Comparison of ENCODE assay signal across 29 mouse cellular contexts in the genomic region with DNA sequence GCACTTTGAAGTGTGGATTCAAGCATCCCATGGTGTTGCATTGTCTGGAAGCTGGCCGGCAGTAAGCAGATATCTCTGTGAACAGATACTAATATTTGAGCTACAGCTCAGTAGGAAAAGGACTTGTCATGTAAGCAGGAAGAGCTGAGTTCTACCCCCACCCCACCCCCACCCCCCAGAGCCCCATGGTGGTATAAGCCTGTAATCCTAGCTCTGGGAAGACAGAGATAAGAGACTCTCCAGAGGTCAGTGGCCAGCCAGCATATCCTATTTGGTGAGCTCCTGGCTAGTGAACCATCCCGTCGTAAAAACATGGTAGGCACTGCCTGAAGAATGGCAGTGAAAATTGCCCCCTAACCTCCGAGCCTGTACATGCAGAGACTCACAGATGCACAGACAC.
DNase-seq lines count a peak whose midpoint lies in the region; ATAC-seq and TF ChIP-seq lines count a peak whose summit lies in the region.
"Had no signal": no experiment of that assay in that cellular context is flagged by ENCODE, and none has a peak within 500 bp of the region (broad histone marks: within the 10 kb centered on the region; RNA-seq: fewer than 3 reads in every experiment).

No protein-coding gene starts in this region.

- no peak overlapping the region for H3K4me2 ChIP-seq in midbrain, embryonic 11.5 days
- H3K4me2 ChIP-seq: forebrain, embryonic 15.5 days; hindbrain, embryonic 13.5 days; limb, embryonic 12.5 days; liver, embryonic 12.5 days; neural tube, embryonic 15.5 days had no signal

- 16% methylated on average over 4 of the region's 4 CpGs for WGBS in heart, embryonic 10.5 days
- 50% methylated on average over 4 of the region's 4 CpGs for WGBS in kidney, adult 2 months
- WGBS in midbrain, embryonic 11.5 days = 68% methylated on average over 4 of the region's 4 CpGs
- WGBS in midbrain, embryonic 10.5 days = 57% methylated on average over 4 of the region's 4 CpGs

- no peak overlapping the region for H3K9ac ChIP-seq in midbrain, embryonic 11.5 days (ENCODE audit: low read length)
- H3K9ac ChIP-seq: forebrain, embryonic 15.5 days; hindbrain, embryonic 13.5 days; limb, embryonic 12.5 days; liver, embryonic 12.5 days; liver, postnatal 0 days; neural tube, embryonic 15.5 days had no signal

- no peak overlapping the region for H3K4me3 ChIP-seq in heart, embryonic 10.5 days
- H3K4me3 ChIP-seq in kidney, adult 2 months (ENCODE audit: insufficient read depth, low read depth, low read length) = no peak overlapping the region
- no peak overlapping the region for H3K4me3 ChIP-seq in midbrain, embryonic 11.5 days (ENCODE audit: low read depth, low read length)
- H3K4me3 ChIP-seq in midbrain, embryonic 10.5 days = no peak overlapping the region
- H3K4me3 ChIP-seq: forebrain, embryonic 15.5 days; heart, adult 2 months; hindbrain, embryonic 13.5 days; layer of hippocampus, adult 2 months; left cerebral cortex, adult 2 months; limb, embryonic 12.5 days; liver, embryonic 12.5 days; megakaryocyte, embryonic 14.5 days; neural tube, embryonic 15.5 days had no signal

- intact Hi-C loops in heart, postnatal 36 days (cut with DNase I) = no loop called here

- H3K9me3 ChIP-seq in heart, embryonic 10.5 days = no peaks in the 10 kb centered on the region
- H3K9me3 ChIP-seq in midbrain, embryonic 11.5 days (ENCODE audit: control insufficient read depth, low read length) = no peaks in the 10 kb centered on the region
- no peaks in the 10 kb centered on the region for H3K9me3 ChIP-seq in midbrain, embryonic 10.5 days (replicated peaks)
- H3K9me3 ChIP-seq: forebrain, embryonic 15.5 days; hindbrain, embryonic 13.5 days; limb, embryonic 12.5 days; liver, embryonic 12.5 days; neural tube, embryonic 15.5 days had no signal

- DNase-seq in heart, embryonic 10.5 days (ENCODE audit: low spot score) = no peak
- DNase-seq in heart, postnatal 36 days = no peak
- DNase-seq in kidney, adult 2 months = no peak
- DNase-seq in kidney, postnatal 25 days = no peak
- peak; percentile 10 for DNase-seq in midbrain, embryonic 11.5 days (ENCODE audit: low spot score, missing footprints)
- DNase-seq in midbrain, embryonic 10.5 days (ENCODE audit: low spot score) = no peak
- peak; percentile 80 for DNase-seq in yolk sac, embryonic 10.5 days (ENCODE audit: low spot score)
- DNase-seq: adrenal gland, postnatal 10 days; cerebellum, adult 8-10 months; cerebellum, postnatal 25 days; gastrocnemius, postnatal 25 days; heart, adult 2 months; heart, postnatal 4 days; kidney, postnatal 36 days; liver, postnatal 0 days; lung, postnatal 4 days; retina, postnatal 1 day; right cerebral cortex, postnatal 14 days; thymus, postnatal 4 days had no signal

- no peak for TF ChIP-seq POLR2A in kidney, adult 2 months (IDR thresholded peaks at IDR 0.05; ENCODE audit: low read depth, low read length)

- no peaks in the 10 kb centered on the region for H3K36me3 ChIP-seq in heart, embryonic 10.5 days
- no peaks in the 10 kb centered on the region for H3K36me3 ChIP-seq in kidney, adult 2 months (ENCODE audit: control insufficient read depth, insufficient read depth, low read length)
- H3K36me3 ChIP-seq in midbrain, embryonic 11.5 days (ENCODE audit: control insufficient read depth, insufficient read depth, low read length) = no peaks in the 10 kb centered on the region
- no peaks in the 10 kb centered on the region for H3K36me3 ChIP-seq in midbrain, embryonic 10.5 days
- H3K36me3 ChIP-seq: forebrain, embryonic 15.5 days; limb, embryonic 12.5 days; liver, embryonic 12.5 days; neural tube, embryonic 15.5 days had no signal

- peaks cover 19% of the 10 kb centered on the region for H3K4me1 ChIP-seq in heart, embryonic 10.5 days
- H3K4me1 ChIP-seq in kidney, adult 2 months (ENCODE audit: control insufficient read depth, insufficient read depth, low read length) = peaks cover 27% of the 10 kb centered on the region; the same call in 1 of the 2 replicates
- H3K4me1 ChIP-seq in midbrain, embryonic 11.5 days (ENCODE audit: control insufficient read depth, insufficient read depth, low read length) = no peaks in the 10 kb centered on the region
- H3K4me1 ChIP-seq in midbrain, embryonic 10.5 days = peaks cover 7% of the 10 kb centered on the region
- H3K4me1 ChIP-seq: limb, embryonic 12.5 days; megakaryocyte, embryonic 14.5 days; neural tube, embryonic 15.5 days had no signal

- no peaks in the 10 kb centered on the region for H3K27me3 ChIP-seq in heart, embryonic 10.5 days (ENCODE audit: insufficient read depth, poor library complexity, severe bottlenecking)
- no peaks in the 10 kb centered on the region for H3K27me3 ChIP-seq in kidney, adult 2 months (replicated peaks; ENCODE audit: control insufficient read depth, insufficient read depth, low read length)
- H3K27me3 ChIP-seq in midbrain, embryonic 11.5 days (ENCODE audit: control insufficient read depth, insufficient read depth, low read length) = no peaks in the 10 kb centered on the region
- H3K27me3 ChIP-seq in midbrain, embryonic 10.5 days (ENCODE audit: low read depth, poor library complexity, severe bottlenecking) = no peaks in the 10 kb centered on the region
- H3K27me3 ChIP-seq: forebrain, embryonic 15.5 days; hindbrain, embryonic 13.5 days; limb, embryonic 12.5 days; liver, embryonic 12.5 days; megakaryocyte, embryonic 14.5 days; neural tube, embryonic 15.5 days; Patski had no signal

- 0 out of 2 replicates have a peak, but pooled peaks have one; percentile 30 for ATAC-seq in midbrain, embryonic 11.5 days (ENCODE audit: low FRiP score)
- ATAC-seq: forebrain, embryonic 15.5 days; intestine, postnatal 0 days; liver, embryonic 12.5 days; liver, postnatal 0 days; Patski had no signal

- TF ChIP-seq CTCF in kidney, adult 2 months (conservative IDR thresholded peaks at IDR 0.05; ENCODE audit: insufficient read depth, insufficient read length, low read depth, low read length) = no peak

- 0 out of 2 replicates have a peak overlapping the region, but pooled peaks have one; percentile 31 for H3K27ac ChIP-seq in heart, embryonic 10.5 days
- 0 out of 2 replicates have a peak overlapping the region, but pooled peaks have one; percentile 12 for H3K27ac ChIP-seq in kidney, adult 2 months (ENCODE audit: insufficient read depth, low read depth, low read length)
- H3K27ac ChIP-seq in midbrain, embryonic 11.5 days (ENCODE audit: low read depth, low read length) = no peak overlapping the region
- H3K27ac ChIP-seq in midbrain, embryonic 10.5 days (replicated peaks) = no peak overlapping the region
- H3K27ac ChIP-seq: forebrain, embryonic 15.5 days; heart, adult 2 months; hindbrain, embryonic 13.5 days; layer of hippocampus, adult 2 months; left cerebral cortex, adult 2 months; limb, embryonic 12.5 days; liver, embryonic 12.5 days; neural tube, embryonic 15.5 days had no signal

Comparison
In these comparisons a context has a peak if more than half of its experiments do, and no peak if none do; other contexts are left out.
1. DNase-seq: peak in midbrain, embryonic 11.5 days (single experiment) and yolk sac, embryonic 10.5 days (single experiment); none in heart, embryonic 10.5 days (single experiment), heart, postnatal 36 days (0 of 2), kidney, adult 2 months (single experiment), kidney, postnatal 25 days (0 of 2) and midbrain, embryonic 10.5 days (single experiment).
2. H3K27ac ChIP-seq: peak in heart, embryonic 10.5 days (single experiment) and kidney, adult 2 months (single experiment); none in midbrain, embryonic 11.5 days (single experiment) and midbrain, embryonic 10.5 days (single experiment).